Mouse (Mus musculus) gastrocnemius, postnatal 14 days (tissue): ENCODE data around the gene Ak2. TPM values are rescaled to one million over a fixed set of nuclear protein-coding genes. Genes with fewer than 3 reads are reported as not detected.

Experiments
- DNase-seq: peaks from one replicate; pipeline ENCODE4 v3.0.0; 2021; ENCODE audit warnings: mixed read lengths
- intact Hi-C: fragments of 180-260 bp; cut with DNase I; formaldehyde crosslinking; loops from one replicate; pipeline ENCODE4 v1.15.1; 2025; ENCODE audit warnings: low total_unique reads
- total RNA-seq, 2 experiments: library from RNA; stranded (reverse); gene quantifications; 2 replicates each; pipeline ENCODE4 v1.2.3; 2021

Ak2 gene
- total RNA-seq, 2 experiments from 2014 or later = 43.4 to 46.2 TPM

GRCm38 (mm10) chr4:128969607-128970416, 21.9 kb upstream of the Ak2 start:
- DNase-seq = no peak
- intact Hi-C loops = loop anchor here (2.0 kb wide), 1 partner anchor 115 kb away; no protein-coding TSS in a partner anchor

GRCm38 (mm10) chr4:128970417-128970807, 21.3 kb upstream of the Ak2 start:
- intact Hi-C loops = no loop called here
- DNase-seq = no peak

- DNase-seq = peak; percentile 79
- intact Hi-C loops = no loop called here
Measured at GRCm38 (mm10) chr4:128971065-128971694, 20.6 kb upstream of the Ak2 start.

GRCm38 (mm10) chr4:128974677-128975076, 17.1 kb upstream of the Ak2 start:
- no peak for DNase-seq
- intact Hi-C loops = no loop called here

GRCm38 (mm10) chr4:128976577-128976976, 15.2 kb upstream of the Ak2 start:
- DNase-seq = no peak
- intact Hi-C loops = no loop called here

GRCm38 (mm10) chr4:128977217-128977616, 14.5 kb upstream of the Ak2 start:
- no peak for DNase-seq
- intact Hi-C loops = no loop called here

GRCm38 (mm10) chr4:128978634-128979033, 13.1 kb upstream of the Ak2 start:
- intact Hi-C loops = no loop called here
- no peak for DNase-seq

- no peak for DNase-seq
- intact Hi-C loops = no loop called here
Measured at GRCm38 (mm10) chr4:128980890-128981832, 10.6 kb upstream of the Ak2 start.

GRCm38 (mm10) chr4:128981833-128982180, 10.0 kb upstream of the Ak2 start:
- intact Hi-C loops = no loop called here
- no peak for DNase-seq

- intact Hi-C loops = no loop called here
Measured at GRCm38 (mm10) chr4:128983151-128983550, 8.6 kb upstream of the Ak2 start.

GRCm38 (mm10) chr4:128983656-128984055, 8.1 kb upstream of the Ak2 start:
- DNase-seq = no peak
- intact Hi-C loops = no loop called here

More at GRCm38 (mm10) chr4:128983151-128983550, 8.6 kb upstream of the Ak2 start:
- no peak for DNase-seq

GRCm38 (mm10) chr4:128984600-128984999, 7.2 kb upstream of the Ak2 start:
- DNase-seq = no peak
- intact Hi-C loops = no loop called here

- DNase-seq = no peak
- intact Hi-C loops = no loop called here
Measured at GRCm38 (mm10) chr4:128988911-128989310, 2.8 kb upstream of the Ak2 start.

GRCm38 (mm10) chr4:128989678-128990077, 2.1 kb upstream of the Ak2 start:
- intact Hi-C loops = loop anchor here (10.0 kb wide), 1 partner anchor 655 kb away; the partner anchor contains the start of gene Txlna
- no peak for DNase-seq

- intact Hi-C loops = loop anchor here (10.0 kb wide), 1 partner anchor 653 kb away; the partner anchor contains the start of gene Txlna
- no peak for DNase-seq
Measured at GRCm38 (mm10) chr4:128992176-128992575, 418 bp downstream of the Ak2 start.

GRCm38 (mm10) chr4:128993025-128993662, 1.4 kb downstream of the Ak2 start:
- DNase-seq = peak; percentile 89
- intact Hi-C loops = loop anchor here (10.0 kb wide), 1 partner anchor 652 kb away; the partner anchor contains the start of gene Txlna

GRCm38 (mm10) chr4:128993675-128994074, 1.9 kb downstream of the Ak2 start:
- intact Hi-C loops = loop anchor here (10.0 kb wide), 1 partner anchor 651 kb away; the partner anchor contains the start of gene Txlna
- no peak for DNase-seq

- intact Hi-C loops = loop anchor here (10.0 kb wide), 1 partner anchor 650 kb away; the partner anchor contains the start of gene Txlna
Measured at GRCm38 (mm10) chr4:128995238-128995637, 3.5 kb downstream of the Ak2 start.

GRCm38 (mm10) chr4:128997258-128997657, 5.5 kb downstream of the Ak2 start:
- intact Hi-C loops = loop anchor here (10.0 kb wide), 1 partner anchor 648 kb away; the partner anchor contains the start of gene Txlna

More at GRCm38 (mm10) chr4:128995238-128995637, 3.5 kb downstream of the Ak2 start:
- DNase-seq = no peak

More at GRCm38 (mm10) chr4:128997258-128997657, 5.5 kb downstream of the Ak2 start:
- DNase-seq = no peak
